Mouse (Mus musculus) limb, embryonic 15.5 days (tissue): ENCODE measurements around the gene A630001G21Rik. TPM values are rescaled to one million over a fixed set of nuclear protein-coding genes. Genes with fewer than 3 reads are reported as not detected.

Experiments
- ATAC-seq: fragments of 200-750 bp; cut with Nextera tagmentation; 2 replicates; pipeline ENCODE4 v1.8.0; 2017; ENCODE audit warnings: low read depth, moderate TSS enrichment; ENCODE audit not compliant: insufficient number of reproducible peaks, low FRiP score, low TSS enrichment
- H3K27ac ChIP-seq: fragments of 300-500 bp; sonication (generic); 2 replicates; pipeline ENCODE4 v1.5.1; 2015; ENCODE audit warnings: moderate library complexity, mild to moderate bottlenecking, inconsistent platforms
- H3K27me3 ChIP-seq: fragments of 300-500 bp; sonication (generic); 2 replicates; pipeline ENCODE4 v1.6.1; 2015; ENCODE audit warnings: inconsistent platforms
- H3K36me3 ChIP-seq: fragments of 300-500 bp; sonication (generic); 2 replicates; pipeline ENCODE4 v1.6.1; 2015; ENCODE audit warnings: inconsistent platforms
- H3K4me1 ChIP-seq: fragments of 300-500 bp; sonication (generic); 2 replicates; pipeline ENCODE4 v1.6.1; 2015; ENCODE audit warnings: inconsistent platforms
- H3K4me2 ChIP-seq: fragments of 300-500 bp; sonication (generic); 2 replicates; pipeline ENCODE4 v1.6.1; 2015; ENCODE audit warnings: mild to moderate bottlenecking, inconsistent platforms
- H3K4me3 ChIP-seq: fragments of 300-500 bp; sonication (generic); 2 replicates; pipeline ENCODE4 v1.5.1; 2015; ENCODE audit warnings: mild to moderate bottlenecking, inconsistent platforms
- H3K9ac ChIP-seq: fragments of 300-500 bp; sonication (generic); 2 replicates; pipeline ENCODE4 v1.6.1; 2015; ENCODE audit warnings: inconsistent platforms
- H3K9me3 ChIP-seq: fragments of 300-500 bp; sonication (generic); 2 replicates; pipeline ENCODE4 v1.6.1; 2016; ENCODE audit warnings: inconsistent platforms
- WGBS: fragments of 180-500 bp; shearing (Covaris S2); methylation state at CpG from one replicate; pipeline ENCODE4 v1.1.7; 2015; 5-methylcytosine and 5-hydroxymethylcytosine counted together
- polyA plus RNA-seq: library from polyadenylated mRNA; unstranded; fragments of >200 nt; fragmentation: Nextera tagmentation; extraction: Ambion mirVana; gene quantifications from 2 replicates; pipeline ENCODE4 v1.2.1, GENCODE M21; 2015

The A630001G21Rik gene
- polyA plus RNA-seq, 1 experiment from 2014 or later = 1.0 TPM

- H3K27ac ChIP-seq = no peak overlapping the region
- no peaks in the 10 kb centered on the region for H3K9me3 ChIP-seq
- no peak overlapping the region for H3K4me3 ChIP-seq
- no peaks in the 10 kb centered on the region for H3K27me3 ChIP-seq
- no peak overlapping the region for H3K4me2 ChIP-seq
- no peaks in the 10 kb centered on the region for H3K4me1 ChIP-seq
- no peak overlapping the region for H3K9ac ChIP-seq
- 74% methylated on average over 6 of the region's 6 CpGs for WGBS
- no peak for ATAC-seq
- no peaks in the 10 kb centered on the region for H3K36me3 ChIP-seq
Observed at GRCm38 (mm10) chr1:85730471-85730870, 48.0 kb downstream of the A630001G21Rik start.

GRCm38 (mm10) chr1:85720220-85720893 is 58.1 kb downstream of the A630001G21Rik start:
- 72% methylated on average over 10 of the region's 10 CpGs for WGBS
- H3K9ac ChIP-seq = no peak overlapping the region
- no peaks in the 10 kb centered on the region for H3K27me3 ChIP-seq
- no peak overlapping the region for H3K4me2 ChIP-seq
- H3K4me1 ChIP-seq = no peaks in the 10 kb centered on the region
- ATAC-seq = 0 out of 2 replicates have a peak, but pooled peaks have one; percentile 42
- H3K4me3 ChIP-seq = no peak overlapping the region
- no peaks in the 10 kb centered on the region for H3K36me3 ChIP-seq
- no peak overlapping the region for H3K27ac ChIP-seq
- no peaks in the 10 kb centered on the region for H3K9me3 ChIP-seq

- Histone ChIP-seq H3K27ac (no peak overlapping the region), H3K27me3 (no peaks in the 10 kb centered on the region), H3K36me3 (no peaks in the 10 kb centered on the region), H3K4me3 (no peak overlapping the region), H3K9me3 (no peaks in the 10 kb centered on the region), H3K4me1 (no peaks in the 10 kb centered on the region), H3K4me2 (no peak overlapping the region), H3K9ac (no peak overlapping the region)
- ATAC-seq = no peak
- WGBS = 75% methylated on average over 4 of the region's 4 CpGs
Observed at GRCm38 (mm10) chr1:85719049-85719448, 59.4 kb downstream of the A630001G21Rik start.

DNA sequence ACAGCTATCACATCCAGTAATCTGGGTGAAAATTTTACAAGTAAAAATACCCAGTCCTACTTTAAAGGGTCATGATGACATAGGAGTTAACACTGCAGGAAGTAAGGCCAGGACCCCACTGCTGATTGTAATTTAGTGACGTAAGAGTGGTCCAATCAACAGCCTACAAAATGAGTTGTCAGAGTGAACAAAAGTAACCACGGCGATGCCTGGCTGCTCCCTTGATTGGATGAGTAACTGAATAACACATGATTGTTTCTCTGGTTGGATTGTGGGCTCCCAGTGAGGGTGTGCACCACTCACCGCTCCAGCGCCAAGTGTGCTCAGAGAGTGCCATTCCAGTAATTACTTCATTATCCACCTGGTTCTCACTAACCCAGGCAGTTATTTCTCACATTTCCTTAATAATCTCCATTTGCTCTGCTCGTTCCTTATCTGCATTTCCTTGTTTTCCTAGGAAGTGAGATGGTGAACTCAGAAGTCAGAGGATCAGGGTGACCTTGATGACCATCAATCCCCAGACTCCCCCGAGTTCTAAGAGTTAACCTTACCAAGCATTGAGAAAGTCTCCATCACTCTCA is 61.9 kb downstream of the A630001G21Rik start:
- WGBS = 67% methylated on average over 7 of the region's 7 CpGs
- H3K36me3 ChIP-seq = no peaks in the 10 kb centered on the region
- H3K9ac ChIP-seq = no peak overlapping the region
- H3K4me2 ChIP-seq = no peak overlapping the region
- no peak for ATAC-seq
- H3K9me3 ChIP-seq = no peaks in the 10 kb centered on the region
- no peaks in the 10 kb centered on the region for H3K4me1 ChIP-seq
- H3K4me3 ChIP-seq = no peak overlapping the region
- no peak overlapping the region for H3K27ac ChIP-seq
- H3K27me3 ChIP-seq = no peaks in the 10 kb centered on the region

GRCm38 (mm10) chr1:85714501-85714900 is 63.9 kb downstream of the A630001G21Rik start:
- no peaks in the 10 kb centered on the region for H3K27me3 ChIP-seq
- no peak overlapping the region for H3K9ac ChIP-seq
- no peaks in the 10 kb centered on the region for H3K4me1 ChIP-seq
- H3K36me3 ChIP-seq = no peaks in the 10 kb centered on the region
- no peak for ATAC-seq
- H3K4me3 ChIP-seq = no peak overlapping the region
- no peak overlapping the region for H3K4me2 ChIP-seq
- no peak overlapping the region for H3K27ac ChIP-seq
- H3K9me3 ChIP-seq = no peaks in the 10 kb centered on the region

GRCm38 (mm10) chr1:85706754-85707153 is 71.7 kb downstream of the A630001G21Rik start:
- no peaks in the 10 kb centered on the region for H3K4me1 ChIP-seq
- ATAC-seq = no peak
- H3K9me3 ChIP-seq = no peaks in the 10 kb centered on the region
- no peak overlapping the region for H3K4me3 ChIP-seq
- no peak overlapping the region for H3K27ac ChIP-seq
- WGBS = 90% methylated on average over 2 of the region's 2 CpGs
- no peaks in the 10 kb centered on the region for H3K27me3 ChIP-seq
- no peaks in the 10 kb centered on the region for H3K36me3 ChIP-seq
- H3K4me2 ChIP-seq = no peak overlapping the region
- H3K9ac ChIP-seq = no peak overlapping the region

- no peaks in the 10 kb centered on the region for H3K4me1 ChIP-seq
- no peak overlapping the region for H3K27ac ChIP-seq
- H3K9me3 ChIP-seq = no peaks in the 10 kb centered on the region
- H3K4me2 ChIP-seq = no peak overlapping the region
- no peak overlapping the region for H3K9ac ChIP-seq
- no peaks in the 10 kb centered on the region for H3K36me3 ChIP-seq
- H3K4me3 ChIP-seq = no peak overlapping the region
- ATAC-seq = no peak
- H3K27me3 ChIP-seq = no peaks in the 10 kb centered on the region
- 100% methylated on average over 1 of the region's 1 CpGs for WGBS
Observed at GRCm38 (mm10) chr1:85705552-85705951, 72.9 kb downstream of the A630001G21Rik start.

GRCm38 (mm10) chr1:85703245-85704186 is 74.9 kb downstream of the A630001G21Rik start:
- Histone ChIP-seq H3K36me3 (no peaks in the 10 kb centered on the region), H3K27ac (no peak overlapping the region), H3K4me2 (peak overlapping the region; percentile 52), H3K4me3 (peak overlapping the region; percentile 33), H3K4me1 (no peaks in the 10 kb centered on the region), H3K9ac (no peak overlapping the region), H3K27me3 (no peaks in the 10 kb centered on the region), H3K9me3 (no peaks in the 10 kb centered on the region)
- peak; percentile 87 for ATAC-seq
- 19% methylated on average over 22 of the region's 22 CpGs for WGBS

DNA sequence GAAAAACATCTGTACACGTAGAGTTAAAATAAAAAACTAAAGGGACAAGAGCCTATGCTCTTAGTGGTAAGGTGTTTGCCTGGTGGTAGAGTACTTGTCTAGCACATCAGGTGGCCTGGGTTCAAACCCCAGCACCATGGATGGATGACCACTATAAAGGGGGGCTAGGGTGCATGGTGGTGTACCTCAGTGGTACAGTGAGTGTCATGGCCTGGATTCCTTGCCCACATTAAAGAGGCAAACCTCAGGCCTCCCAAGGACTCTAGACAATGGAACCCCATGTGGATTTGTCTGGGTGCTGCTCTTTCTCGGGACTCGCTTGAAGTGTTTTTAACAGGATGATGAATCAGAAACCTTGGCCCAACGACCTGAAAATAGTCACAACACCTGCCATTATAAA is 75.9 kb downstream of the A630001G21Rik start:
- H3K27ac ChIP-seq = no peak overlapping the region
- 63% methylated on average over 4 of the region's 4 CpGs for WGBS
- no peaks in the 10 kb centered on the region for H3K36me3 ChIP-seq
- no peak overlapping the region for H3K4me3 ChIP-seq
- no peaks in the 10 kb centered on the region for H3K27me3 ChIP-seq
- ATAC-seq = no peak
- no peak overlapping the region for H3K9ac ChIP-seq
- H3K9me3 ChIP-seq = no peaks in the 10 kb centered on the region
- no peaks in the 10 kb centered on the region for H3K4me1 ChIP-seq
- no peak overlapping the region for H3K4me2 ChIP-seq

GRCm38 (mm10) chr1:85697721-85698493 is 80.5 kb downstream of the A630001G21Rik start:
- H3K4me3 ChIP-seq = no peak overlapping the region
- no peaks in the 10 kb centered on the region for H3K4me1 ChIP-seq
- H3K9ac ChIP-seq = no peak overlapping the region
- no peak for ATAC-seq
- WGBS = 85% methylated on average over 4 of the region's 4 CpGs
- no peak overlapping the region for H3K4me2 ChIP-seq
- H3K36me3 ChIP-seq = no peaks in the 10 kb centered on the region
- H3K9me3 ChIP-seq = no peaks in the 10 kb centered on the region
- H3K27ac ChIP-seq = no peak overlapping the region
- no peaks in the 10 kb centered on the region for H3K27me3 ChIP-seq

GRCm38 (mm10) chr1:85695646-85696045 is 82.8 kb downstream of the A630001G21Rik start:
- no peak overlapping the region for H3K9ac ChIP-seq
- no peaks in the 10 kb centered on the region for H3K4me1 ChIP-seq
- H3K9me3 ChIP-seq = no peaks in the 10 kb centered on the region
- H3K4me3 ChIP-seq = no peak overlapping the region
- no peak overlapping the region for H3K27ac ChIP-seq
- ATAC-seq = no peak
- no peaks in the 10 kb centered on the region for H3K36me3 ChIP-seq
- H3K4me2 ChIP-seq = no peak overlapping the region
- no peaks in the 10 kb centered on the region for H3K27me3 ChIP-seq
- 65% methylated on average over 3 of the region's 3 CpGs for WGBS
